Mouse (Mus musculus) layer of hippocampus, adult 8-10 months (tissue): Measurements from ENCODE around the gene Itpkb. TPM values are rescaled to one million over a fixed set of nuclear protein-coding genes. Genes with fewer than 3 reads are reported as not detected.

Source experiments
- DNase-seq, 2 experiments: peaks; one replicate each; pipeline ENCODE4 v3.0.0; 2022; ENCODE audit warnings: low spot score in 2 of 2
- total RNA-seq, 4 experiments: library from RNA; stranded (reverse); gene quantifications; 2 replicates each; pipeline ENCODE4 v1.2.4; 2022

Gene Itpkb
- total RNA-seq, 4 experiments from 2014 or later: 26.6 to 39.1 (median 32.4) TPM

DNA sequence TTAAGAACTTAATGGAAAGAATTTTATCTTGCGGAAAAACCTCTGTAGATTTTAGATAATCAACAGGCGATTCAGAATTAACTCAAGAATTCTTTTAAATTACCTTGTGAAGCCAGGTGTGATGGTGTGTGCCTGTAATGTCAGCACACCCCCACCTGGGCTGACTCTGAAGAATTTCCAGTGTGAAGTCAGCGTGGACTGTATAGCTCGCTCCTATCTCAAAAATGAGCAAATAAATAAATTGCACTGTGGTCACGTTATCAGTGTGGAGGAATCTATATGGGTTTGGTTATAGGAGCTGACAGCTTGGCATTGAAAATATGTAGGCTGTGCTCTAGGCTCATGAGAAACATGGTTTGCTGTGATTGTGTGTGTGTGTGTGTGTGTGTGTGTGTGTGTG, 8.9 kb downstream of the Itpkb start:
- DNase-seq: no peak

DNA sequence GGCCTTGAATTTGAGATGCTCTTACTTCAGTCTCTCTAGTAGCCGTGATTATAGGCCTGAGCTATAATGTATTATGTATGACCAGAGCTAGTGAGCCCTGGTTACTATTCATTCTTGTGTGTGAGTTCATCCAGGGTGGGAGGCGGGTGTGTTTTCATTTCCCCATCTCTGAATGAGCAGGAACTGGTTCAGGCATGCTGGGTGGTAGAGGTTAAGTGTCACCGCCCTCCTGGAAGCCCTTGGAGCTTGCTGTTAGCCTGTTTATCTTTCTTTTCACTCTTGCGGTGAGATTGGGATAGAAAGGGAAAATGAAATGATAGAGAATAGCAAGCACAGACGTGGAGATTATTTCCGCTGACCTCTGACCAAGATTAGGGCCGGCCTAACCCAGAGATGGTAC, 12.7 kb downstream of the Itpkb start:
- DNase-seq: no peak

DNA sequence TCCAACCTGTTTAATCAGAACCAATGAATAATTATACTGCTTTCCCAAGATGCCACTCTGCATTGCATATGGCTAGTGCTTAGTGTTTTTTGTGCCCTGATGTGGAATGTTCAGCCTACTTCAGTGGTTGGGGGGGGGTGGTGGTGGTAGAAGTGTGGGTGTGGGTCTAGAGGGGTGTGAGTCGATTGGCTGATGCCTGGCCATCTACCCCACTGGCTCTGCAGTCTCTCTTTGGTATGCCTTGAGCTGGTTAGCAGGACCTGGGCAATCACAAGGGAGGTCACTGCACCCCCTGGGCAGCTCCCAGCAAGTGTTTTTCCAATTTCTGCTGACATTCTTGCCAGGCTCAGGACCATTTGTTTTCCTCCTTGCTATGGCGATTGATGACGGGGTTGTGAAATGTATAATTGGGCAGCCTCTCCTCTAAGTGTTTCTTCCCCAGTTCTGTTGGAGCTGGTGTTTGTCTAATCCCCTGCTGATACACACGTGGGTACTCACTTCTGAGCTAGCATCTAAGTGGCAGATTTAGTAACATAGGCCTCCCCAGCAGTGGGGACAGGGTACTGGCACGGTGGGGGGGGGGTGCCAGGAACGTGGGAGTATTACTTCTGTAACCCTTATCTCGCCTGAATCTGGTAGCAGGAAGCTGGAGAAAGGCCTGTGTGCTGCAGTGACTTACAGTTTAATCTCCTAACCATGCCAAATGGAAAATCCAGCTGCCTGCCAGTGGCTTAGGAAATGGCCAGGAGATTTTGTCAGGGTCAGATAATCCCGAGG, 13.3 kb downstream of the Itpkb start:
- no peak for DNase-seq

DNA sequence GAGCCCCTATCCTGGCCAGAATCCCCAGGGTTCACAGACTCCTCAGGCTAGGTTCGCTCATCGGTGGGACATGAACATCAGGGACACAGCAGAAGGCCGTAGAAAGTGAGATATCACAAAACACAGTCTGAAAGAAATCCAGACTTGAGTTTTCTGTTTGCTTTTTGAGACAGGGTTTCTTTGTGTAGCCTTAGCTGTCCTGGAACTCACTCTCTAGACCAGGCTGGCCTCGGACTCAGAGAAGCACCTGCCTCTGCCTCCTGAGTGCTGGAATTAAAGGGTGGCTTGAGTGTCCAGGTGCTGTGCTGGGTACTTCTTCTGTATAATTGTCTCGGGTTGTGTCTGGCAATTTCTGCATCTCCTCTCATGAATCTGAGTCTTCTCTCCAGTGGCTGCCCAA, 14.8 kb downstream of the Itpkb start:
- DNase-seq: no peak

DNA sequence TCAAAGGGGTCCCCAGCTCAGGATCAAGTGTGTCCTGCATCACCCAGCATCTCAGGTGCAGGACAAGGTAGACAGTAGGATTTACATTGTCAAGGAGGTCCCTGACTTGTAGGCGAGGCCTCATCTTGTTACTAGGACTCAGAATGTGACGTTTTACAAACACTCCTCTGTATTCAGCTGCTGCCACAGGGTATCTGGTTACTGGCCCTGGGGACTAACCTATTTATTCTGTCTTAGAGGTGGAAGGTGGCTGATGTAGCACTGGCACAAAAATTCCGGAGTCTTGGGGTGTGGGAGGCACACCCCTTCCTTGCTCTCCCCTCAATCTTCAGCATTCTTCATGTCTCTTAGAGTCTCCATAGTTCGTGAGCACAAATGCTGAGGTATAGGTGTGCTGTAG, 16.8 kb downstream of the Itpkb start:
- DNase-seq: no peak

DNA sequence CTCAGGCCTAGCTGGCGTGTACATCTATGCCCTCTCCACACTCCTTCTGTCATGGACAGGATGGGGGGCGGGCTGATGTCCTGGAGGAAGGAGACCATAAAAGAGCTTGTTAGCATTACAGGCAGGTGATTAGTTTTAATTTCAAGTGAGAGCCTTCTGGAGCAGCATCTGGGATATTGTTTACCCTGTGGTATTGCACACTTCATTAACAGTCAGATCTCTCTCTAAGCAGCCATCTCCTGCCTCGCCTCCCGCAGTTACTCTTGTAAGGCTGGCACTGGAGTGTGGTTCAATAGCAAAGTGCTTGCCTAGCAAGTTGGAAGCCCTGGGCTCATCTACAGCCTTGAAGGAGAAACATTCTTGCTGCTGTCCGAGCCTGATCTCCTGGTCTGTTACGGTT, 17.6 kb downstream of the Itpkb start:
- no peak for DNase-seq

DNA sequence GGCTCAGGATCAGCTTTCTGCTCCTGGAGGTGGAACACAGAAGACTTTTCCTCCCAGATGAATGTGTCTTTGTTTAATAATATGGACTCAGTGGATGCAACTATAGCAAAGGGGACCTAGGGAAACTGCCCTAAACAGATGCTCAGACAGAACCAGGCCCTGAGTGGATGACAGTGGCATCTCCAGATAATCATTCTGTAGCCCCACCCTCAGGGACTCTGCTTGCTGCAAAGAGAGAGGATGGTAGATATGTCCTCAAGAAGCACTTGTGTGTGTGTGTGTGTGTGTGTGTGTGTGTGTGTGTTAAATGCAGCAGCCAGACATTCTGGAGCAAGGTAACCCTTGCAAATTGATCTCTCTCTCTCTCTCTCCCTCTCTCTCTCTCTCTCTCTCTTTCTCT, 18.8 kb downstream of the Itpkb start:
- DNase-seq: no peak

DNA sequence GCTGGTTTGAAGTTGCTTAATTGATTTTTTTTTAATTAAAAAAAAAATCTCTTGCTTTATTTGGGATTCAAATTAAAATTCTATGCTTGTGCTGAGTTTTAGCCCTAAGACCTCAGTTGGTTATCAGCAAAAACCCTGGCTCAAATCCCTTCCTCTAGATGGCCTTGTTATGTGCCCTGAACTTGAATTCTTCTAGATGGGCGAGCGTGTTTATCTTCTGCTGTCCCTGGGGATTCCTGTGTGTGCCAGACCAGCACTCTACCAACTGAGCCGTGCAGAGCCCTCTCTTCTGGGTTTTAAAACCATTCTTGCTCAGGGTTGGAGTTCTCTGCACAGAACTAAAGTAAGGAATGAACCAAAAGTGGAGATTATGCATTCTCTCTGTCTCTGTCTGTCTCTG, 22.0 kb downstream of the Itpkb start:
- DNase-seq: no peak

DNA sequence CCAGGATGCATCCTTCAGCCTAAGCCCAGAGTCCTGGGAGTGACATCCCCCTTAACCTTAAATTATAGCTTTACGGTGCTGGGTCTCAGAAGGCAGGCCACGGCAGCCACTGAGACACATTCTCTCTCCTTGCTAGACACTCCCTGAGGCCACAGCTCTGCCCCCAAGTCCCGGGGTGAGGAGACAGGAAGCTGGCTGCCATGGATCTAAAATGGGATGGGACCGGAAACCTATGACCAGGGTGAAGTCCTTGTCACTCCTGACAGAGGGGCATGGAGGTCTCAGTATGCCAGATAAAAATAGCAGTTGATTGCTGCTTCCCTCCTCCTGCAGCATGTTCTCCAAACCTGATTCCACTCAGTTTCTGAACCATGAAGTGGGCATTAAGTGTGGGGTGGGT, 23.8 kb downstream of the Itpkb start:
- no peak for DNase-seq

DNA sequence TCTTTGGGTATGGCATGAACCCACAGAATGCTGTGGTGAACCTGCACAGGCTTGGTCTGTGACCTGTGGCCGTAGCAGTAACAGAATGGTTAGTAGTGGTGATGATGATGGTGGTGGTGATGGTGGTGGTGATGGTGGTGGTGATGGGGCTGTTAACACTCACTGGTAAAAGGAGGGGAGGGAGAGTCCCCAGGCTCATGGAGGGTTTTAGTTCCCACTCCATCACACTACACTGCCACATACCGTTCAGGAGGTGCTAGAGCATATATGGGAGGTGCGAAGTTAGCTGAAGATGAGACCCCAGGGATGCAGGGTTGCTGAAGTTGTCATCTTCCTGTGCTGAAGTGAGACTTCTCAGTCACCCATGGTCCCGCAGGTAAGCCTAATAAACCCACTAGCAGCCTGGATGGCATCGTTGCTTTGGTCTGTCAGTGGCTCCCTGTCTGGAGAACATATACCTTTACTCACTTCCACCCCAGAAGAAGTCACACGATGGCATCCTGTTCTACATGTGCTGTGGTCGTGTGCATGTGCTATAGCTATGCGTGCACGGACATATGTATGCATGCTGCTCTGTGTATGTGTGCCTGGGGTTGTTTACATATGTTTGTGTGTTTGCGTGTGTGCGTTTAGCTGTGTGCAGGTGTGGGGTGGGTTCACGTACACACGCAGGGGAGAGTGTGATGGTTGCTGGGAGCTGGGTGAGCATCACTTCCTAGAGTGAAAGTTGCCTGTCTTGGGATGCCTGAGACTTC, 24.9 kb downstream of the Itpkb start:
- DNase-seq: no peak

DNA sequence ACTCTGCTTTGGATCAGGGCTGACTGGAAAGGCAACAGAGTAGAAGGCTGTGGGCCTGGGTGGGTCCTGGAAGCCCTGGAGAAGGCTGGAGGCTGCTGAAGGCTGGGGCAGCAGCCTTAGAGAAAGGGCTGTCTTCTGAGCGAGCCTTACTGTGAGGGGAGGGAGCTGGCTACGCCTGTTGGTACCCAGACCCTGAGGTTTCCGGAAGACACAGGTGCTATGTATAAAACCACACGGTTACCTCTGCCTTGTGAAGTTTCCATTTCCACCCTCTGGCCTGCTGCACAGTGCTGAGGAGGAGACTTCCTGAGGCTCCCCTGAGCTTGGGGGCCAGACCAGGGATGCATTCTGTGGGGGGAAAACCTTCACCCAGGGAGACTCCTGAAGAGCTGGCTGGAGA, 25.9 kb downstream of the Itpkb start:
- no peak for DNase-seq

DNA sequence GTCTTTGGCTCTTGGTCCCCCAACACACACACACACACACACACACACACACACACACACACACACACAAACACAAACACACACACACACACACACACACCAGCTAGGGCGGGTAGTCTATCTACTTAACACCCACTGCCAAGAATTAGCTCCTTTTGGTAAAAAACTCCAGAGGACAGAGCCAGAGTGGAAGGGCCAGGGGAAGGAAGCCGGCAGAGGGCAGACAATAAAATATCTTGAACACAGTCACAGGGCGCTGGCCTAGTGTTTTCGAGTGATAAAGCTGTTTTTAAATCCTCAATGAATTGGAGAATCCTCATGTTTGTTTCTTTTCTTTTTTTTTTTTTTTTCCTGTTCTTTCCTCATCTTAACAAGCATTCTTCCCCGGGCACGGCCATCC, 26.6 kb downstream of the Itpkb start:
- no peak for DNase-seq

DNA sequence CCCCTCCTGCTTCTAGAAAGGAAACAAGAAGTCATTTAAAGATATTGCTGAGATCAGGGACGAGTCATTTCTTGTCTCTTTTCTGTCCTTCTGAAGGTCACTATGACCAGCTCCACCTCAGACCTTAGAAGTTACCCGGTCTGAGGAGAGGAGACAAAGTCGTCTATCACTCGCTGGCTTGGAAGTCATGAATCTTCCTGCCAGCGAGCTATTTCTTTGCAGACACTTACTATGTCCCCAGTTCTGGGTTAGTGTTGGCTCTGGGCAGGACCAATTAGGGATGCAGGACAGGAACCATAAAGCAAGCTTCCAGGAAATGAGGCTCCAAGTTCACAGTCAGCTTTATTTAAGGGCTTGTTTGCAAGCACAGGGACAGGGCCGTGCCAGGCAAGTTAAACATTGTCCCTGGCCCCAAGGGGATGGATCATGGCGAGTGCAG, 27.6 kb downstream of the Itpkb start:
- DNase-seq: no peak

DNA sequence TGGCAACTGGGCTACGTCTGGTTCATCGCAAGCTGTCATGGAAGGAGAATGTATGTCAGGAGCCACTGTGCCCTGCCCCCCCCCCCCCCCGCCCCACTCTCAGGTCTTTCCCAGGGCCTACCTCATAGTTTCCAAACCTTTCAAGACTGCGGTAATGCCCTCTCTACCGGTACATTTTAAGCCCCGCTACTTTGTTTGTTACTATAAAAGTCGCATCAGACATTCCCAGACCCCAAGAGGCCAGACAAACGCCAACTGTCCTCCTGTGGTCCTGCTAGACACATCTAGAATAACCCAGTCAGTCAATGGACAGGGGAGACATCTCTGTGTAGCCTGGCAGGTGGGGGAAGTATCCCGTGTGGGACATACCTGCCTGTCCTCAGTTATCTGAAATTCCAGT, 28.2 kb downstream of the Itpkb start:
- no peak for DNase-seq

DNA sequence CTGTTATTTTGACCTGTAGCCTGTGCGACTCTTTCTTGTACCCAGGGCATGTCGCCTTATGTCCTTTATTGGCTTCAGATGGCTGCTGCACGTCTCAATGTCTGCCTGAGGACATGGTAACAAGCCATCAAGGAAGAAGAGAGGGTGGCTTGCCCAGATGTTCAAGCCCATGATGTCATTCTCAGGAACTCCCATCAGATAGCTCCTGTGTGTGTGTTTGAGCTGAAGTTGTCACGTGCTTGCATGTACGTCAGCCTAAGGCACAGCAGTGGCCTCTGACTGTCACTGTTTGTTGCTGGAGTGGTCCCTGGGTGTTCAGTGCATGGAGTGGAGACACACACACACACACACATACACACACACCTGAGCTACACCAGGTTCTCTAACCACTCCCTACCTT, 29.0 kb downstream of the Itpkb start:
- DNase-seq: no peak

DNA sequence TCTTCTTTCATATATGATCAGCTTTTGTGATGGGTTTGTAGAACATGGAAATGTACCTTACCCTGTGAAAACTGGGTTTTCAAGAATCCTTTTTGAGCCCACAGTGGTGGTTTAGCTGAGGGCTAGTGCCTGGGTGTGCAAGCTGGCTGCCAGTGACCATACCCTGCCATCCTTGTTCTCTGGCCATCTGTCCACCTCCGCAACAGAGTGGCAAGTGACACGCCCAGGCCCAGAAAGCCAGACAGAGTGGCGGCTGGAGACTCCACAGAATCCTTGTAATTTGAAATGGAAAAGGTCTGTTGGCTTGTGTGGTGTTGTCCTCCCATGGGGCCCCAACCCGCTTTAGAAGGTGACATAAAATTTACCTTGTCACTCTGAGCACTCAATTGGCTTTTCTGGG, 31.9 kb downstream of the Itpkb start:
- no peak for DNase-seq

DNA sequence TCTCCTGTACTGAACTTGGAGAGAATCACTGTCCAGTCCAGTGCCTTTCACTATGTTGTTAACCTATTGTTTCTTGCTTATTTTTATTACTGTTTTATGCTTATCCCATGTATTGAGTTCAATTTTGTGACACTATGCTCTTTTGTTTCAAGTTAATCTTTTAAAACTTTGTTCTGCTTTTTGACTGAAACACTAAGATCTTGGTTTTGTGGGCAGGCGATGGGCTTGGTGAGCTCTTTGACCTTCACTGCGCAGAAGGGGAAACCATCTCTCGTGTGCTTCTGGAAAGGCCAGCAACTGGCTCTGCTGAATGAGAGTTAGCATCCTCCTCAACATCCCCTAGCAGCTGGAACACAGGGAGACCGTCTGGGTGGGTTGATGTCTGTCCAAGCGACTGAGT, 32.6 kb downstream of the Itpkb start:
- no peak for DNase-seq

DNA sequence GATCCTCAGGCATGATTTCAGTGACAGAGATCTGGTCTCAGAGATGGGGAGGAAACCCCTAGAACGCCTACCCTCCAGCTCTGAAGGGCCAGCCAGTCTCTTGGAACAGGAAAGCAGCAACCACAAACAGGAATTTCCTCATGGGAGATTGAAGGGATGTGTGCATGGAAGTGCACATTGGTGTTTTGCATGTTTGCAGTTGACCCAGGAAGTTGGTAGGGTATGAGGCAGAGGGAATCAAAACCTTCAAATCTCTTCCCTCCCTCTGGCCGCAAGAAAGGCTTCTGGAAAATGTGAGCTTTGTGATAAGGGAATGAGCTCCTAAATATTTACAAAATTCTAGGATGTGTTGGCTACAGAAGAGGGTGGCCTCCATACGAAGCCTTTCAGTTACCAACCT, 33.0 kb downstream of the Itpkb start:
- DNase-seq: no peak

DNA sequence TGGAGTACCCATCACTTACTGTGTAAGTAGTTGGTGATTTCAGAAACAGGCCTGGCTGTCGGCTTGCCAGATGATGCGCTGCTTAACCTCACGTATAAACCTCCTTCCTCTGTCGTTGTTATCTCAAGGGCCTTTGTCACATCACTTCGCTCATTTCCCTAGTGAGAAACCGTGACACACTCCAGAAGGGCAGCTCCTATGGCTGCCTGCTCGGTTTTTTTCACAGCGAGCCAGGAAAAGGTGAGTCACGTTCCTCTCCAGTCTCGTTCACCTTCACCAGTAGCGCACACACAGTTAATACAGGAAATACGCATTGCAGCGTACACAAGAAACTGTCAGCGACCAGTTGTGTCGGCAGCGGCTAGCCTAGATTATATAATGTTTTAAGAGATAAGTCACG, 33.7 kb downstream of the Itpkb start:
- DNase-seq: no peak

DNA sequence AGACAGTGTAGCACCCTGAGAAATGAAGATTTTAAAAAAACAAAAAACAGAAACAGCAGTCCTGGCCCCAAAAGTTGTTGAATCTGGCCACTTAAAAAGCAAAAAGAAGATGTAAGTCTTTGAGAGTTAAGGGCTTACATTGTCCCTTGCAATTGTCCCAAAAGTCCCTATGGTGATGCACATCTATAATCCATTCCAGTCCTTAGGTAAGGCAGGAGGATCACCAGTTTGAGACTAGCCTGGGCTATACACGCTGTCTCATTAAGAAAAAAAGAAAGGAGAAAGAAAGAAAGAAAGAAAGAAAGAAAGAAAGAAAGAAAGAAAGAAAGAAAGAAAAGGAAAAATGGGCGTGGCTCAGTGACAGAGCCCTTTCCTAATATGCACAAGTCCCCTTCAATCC, 34.4 kb downstream of the Itpkb start:
- DNase-seq: no peak

DNA sequence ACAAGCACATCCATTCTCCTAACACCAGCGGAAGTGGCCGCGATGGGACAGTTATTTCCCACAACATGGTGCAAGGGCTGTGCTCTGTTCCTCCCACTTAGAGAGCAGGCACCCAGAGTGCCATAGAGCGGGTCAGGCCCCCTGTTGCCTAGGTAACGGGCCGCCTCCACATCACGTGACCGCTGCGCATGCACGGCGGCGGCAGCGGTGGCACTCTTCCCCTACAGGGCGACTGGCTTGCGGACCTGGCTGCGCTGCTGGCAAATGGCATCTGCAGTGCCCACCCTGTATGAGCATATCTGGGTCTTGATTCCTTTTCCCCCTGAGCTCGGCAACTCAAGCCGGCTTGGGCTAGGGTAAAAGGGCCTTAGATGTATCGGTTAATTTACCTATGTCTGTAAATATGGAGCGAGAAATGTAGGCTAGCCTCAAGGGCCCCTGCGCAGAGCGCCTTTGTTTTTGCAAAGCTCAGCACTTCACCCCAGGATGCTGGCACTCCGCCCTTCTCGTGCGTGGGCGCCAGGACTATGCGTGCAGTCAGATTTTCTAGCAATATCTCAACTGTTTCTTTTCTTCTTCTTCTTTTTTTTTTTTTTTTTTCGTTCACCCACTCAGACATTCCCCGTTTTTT, 35.0 kb downstream of the Itpkb start:
- peak; percentile 92 to 93 for DNase-seq

DNA sequence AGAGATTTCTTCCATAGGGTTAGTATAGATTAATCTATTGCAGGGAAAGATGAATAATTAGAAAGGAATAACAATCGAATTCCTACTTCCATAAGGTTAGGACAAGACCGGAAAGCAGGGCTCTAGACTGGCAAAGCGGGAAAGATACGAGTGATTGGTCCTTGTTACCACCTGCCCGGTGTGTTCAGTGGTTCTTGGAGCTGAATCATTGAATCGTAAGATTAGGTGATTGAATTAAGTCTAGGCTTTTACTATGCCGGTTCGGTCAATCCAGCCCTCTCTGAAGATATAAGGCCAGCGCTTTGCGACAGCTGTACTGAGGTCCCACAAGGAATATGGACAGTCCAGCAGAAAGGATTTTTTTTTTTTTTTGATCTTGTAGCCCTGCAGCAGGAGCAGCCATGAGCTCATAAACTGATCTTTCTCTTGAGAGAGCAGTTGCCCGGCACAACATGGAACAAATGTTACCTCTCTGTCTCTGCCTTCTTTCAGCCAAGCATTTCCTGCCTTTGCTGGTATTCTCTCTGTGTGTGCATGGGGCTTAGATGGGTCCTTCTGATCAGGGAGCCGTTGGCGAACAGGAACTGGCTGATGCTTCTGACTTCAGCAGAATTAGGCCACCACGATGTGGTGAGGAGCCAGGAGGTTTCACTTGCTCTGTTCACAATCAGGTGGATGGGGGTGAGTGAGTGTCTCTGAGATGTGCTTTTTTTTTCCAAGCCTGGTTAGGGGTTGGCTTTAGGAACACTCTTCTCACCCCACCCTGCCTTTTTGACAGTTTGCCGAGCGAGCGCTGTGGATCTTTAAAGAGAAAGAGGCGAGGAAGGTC, 35.9 kb downstream of the Itpkb start:
- no peak for DNase-seq
